Mouse (Mus musculus) megakaryocyte, embryonic 14.5 days (primary cell): ENCODE data around the gene Tmem107. TPM values are rescaled to one million over a fixed set of nuclear protein-coding genes. Genes with fewer than 3 reads are reported as not detected.

Experiments used
- H3K27me3 ChIP-seq: replicated peaks from 2 replicates; pipeline ENCODE3; 2012; ENCODE audit warnings: inconsistent platforms
- H3K36me3 ChIP-seq: replicated peaks from 2 replicates; pipeline ENCODE3; 2012; ENCODE audit warnings: low read length, inconsistent platforms, mixed read lengths
- H3K4me1 ChIP-seq: 2 replicates; pipeline ENCODE4 v1.6.1; 2012; ENCODE audit warnings: inconsistent platforms
- H3K4me3 ChIP-seq: replicated peaks from 2 replicates; pipeline ENCODE3; 2012; ENCODE audit warnings: moderate library complexity, mild to moderate bottlenecking, inconsistent platforms
- H3K9me3 ChIP-seq: 2 replicates; pipeline ENCODE4 v1.6.1; 2012; ENCODE audit warnings: inconsistent platforms
- FLI1 ChIP-seq: IDR thresholded peaks from 2 replicates; pipeline ENCODE4 v1.6.1; 2012; ENCODE audit warnings: low read length, inconsistent platforms, mixed read lengths
- GATA1 ChIP-seq: IDR thresholded peaks from 3 replicates; pipeline ENCODE4 v1.6.1; 2012; ENCODE audit warnings: mixed read lengths, low read length, inconsistent platforms, borderline replicate concordance
- polyA plus RNA-seq: library from polyadenylated mRNA; stranded (reverse); fragments of >175 nt; gene quantifications from 2 replicates; pipeline ENCODE4 v1.2.3, GENCODE M21; 2012; ENCODE audit warnings: low replicate concordance; ENCODE audit not compliant: insufficient read depth

Tmem107 gene
- polyA plus RNA-seq, 1 experiment, result 40.2 TPM

DNA sequence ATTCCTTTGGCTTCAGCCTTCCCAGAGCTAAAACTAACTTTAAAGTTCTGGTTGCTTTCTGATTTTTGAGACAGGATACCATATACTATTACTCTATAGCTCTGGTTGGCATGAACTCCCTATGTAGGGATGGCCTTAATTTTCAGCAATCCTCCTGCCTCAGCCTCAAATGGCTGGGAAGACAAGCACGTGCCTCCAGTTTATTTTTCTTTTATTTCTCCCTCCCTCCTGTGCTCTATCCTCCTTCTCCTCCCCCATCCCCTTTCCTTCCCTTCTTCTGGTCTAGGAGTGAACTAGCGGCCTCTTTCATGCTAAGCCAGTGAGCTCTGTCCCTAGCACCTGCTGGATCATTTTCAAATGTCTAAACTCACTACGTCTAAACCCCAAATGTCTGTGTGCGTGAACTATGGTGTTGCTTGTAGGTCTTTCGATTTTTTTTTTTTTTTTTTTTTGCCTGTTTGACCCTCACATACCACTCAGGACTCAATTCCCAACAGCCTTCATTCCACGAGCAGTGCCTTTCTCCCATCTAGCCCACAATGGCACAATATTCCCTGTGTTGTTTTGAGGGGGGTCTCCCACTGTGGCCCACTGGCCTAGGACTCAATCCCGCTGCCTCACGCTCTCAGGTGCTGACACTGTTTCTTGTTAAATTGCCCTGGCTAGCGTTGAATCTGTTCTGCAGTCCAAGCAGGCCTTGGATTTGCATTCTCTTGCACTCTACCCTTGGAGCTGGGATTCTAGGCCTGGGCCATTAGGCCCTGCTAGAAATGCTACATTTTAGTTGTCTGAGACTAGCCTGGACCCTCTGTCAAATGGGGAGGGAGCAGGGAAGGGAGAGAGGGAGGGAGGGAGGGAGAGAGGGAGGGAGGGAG lies 6.1 kb upstream of the Tmem107 start:
- Histone ChIP-seq H3K27me3 (no peaks in the 10 kb centered on the region), H3K4me1 (peaks cover 51% of the 10 kb centered on the region), H3K9me3 (no peaks in the 10 kb centered on the region), H3K4me3 (peak overlapping the region; percentile 93), H3K36me3 (no peaks in the 10 kb centered on the region)
- no peak for TF ChIP-seq GATA1

DNA sequence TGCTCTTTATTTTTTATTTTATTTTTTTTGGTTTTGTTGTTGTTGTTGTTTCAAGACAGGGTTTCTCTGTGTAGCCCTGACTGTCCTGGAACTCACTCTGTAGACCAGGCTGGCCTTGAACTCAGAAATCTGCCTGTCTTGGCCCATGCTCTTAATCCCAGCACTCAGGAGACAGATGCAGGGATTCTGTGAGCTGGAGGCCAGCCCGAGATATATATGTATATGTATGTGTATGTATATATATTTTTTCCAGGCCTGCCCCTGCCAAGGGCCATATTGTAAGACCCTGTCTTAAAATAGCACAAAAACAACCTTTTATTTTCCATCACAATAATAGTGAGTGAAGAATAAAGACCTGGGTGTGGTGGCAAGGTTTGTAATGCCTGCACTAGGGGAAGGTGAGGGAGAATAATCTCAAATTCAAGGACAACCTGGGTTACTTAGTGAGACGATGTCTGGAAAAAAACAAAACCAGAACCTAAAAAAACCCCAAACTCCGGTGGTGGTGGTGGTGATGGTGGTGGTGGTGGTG lies 5.1 kb upstream of the Tmem107 start:
- no peaks in the 10 kb centered on the region for H3K36me3 ChIP-seq
- no peaks in the 10 kb centered on the region for H3K27me3 ChIP-seq
- peaks cover 60% of the 10 kb centered on the region for H3K4me1 ChIP-seq
- no peaks in the 10 kb centered on the region for H3K9me3 ChIP-seq
- peak overlapping the region; percentile 33 for H3K4me3 ChIP-seq
- TF ChIP-seq GATA1 (no peak), FLI1 (no peak)

DNA sequence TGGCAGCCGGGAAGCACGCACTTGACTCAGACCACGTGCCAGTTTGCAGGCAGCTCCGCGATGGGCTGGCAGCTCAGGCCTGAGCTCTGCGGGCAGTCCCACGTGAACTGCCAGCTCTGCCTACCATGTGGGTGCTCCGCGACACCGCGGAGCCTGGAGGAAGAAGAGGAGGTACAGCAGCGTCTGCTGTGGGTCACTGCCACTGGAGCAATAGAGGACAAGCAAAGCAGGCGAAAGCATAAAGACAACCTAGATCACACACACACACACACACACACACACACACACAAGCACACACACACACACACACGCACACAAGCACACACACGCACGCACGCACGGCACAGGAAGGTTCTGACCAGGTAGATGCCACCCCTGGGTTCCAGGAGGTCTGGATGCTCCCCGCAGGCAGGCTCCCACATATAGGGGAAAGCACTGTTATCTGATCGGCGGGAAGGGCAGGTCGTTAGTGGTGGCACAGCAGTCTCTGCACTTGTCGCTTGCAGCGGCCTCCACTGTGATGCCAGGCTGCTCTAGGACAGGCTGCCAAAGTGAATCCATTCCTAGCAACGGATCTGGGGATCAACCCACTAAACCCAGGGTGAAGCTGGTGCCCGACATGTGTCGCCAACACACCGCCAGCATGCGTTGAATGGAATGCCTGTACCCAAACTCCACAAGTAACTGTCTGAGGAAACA lies 4.3 kb upstream of the Tmem107 start:
- Histone ChIP-seq H3K9me3 (no peaks in the 10 kb centered on the region), H3K4me3 (peak overlapping the region; percentile 90), H3K27me3 (no peaks in the 10 kb centered on the region), H3K36me3 (no peaks in the 10 kb centered on the region), H3K4me1 (peaks cover 59% of the 10 kb centered on the region)
- TF ChIP-seq GATA1 (0 out of 3 replicates have a peak, but pooled peaks have one; percentile 54), FLI1 (no peak)

DNA sequence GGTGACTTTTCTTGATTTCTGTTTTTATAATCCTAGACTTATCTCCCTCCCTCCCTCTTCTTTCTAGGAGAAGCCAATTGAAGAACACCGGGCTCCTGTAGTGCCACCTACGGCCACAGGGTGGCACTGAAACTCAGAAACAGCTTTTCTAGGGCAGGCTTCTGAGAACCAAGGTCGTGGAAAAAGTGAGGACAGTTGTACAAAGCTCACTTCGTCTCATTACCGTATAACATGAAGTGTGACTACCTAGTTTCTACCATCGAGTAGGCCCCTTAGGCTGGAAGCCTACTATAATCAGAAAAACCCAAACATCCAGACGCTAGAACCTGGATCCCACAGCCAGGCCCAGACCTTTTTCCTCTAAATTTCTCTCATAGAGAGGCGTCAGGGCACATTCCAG lies 3.6 kb upstream of the Tmem107 start:
- no peaks in the 10 kb centered on the region for H3K36me3 ChIP-seq
- peak overlapping the region; percentile 28 for H3K4me3 ChIP-seq
- TF ChIP-seq GATA1, result no peak
- TF ChIP-seq FLI1, result no peak
- no peaks in the 10 kb centered on the region for H3K27me3 ChIP-seq
- no peaks in the 10 kb centered on the region for H3K9me3 ChIP-seq
- peaks cover 59% of the 10 kb centered on the region for H3K4me1 ChIP-seq

DNA sequence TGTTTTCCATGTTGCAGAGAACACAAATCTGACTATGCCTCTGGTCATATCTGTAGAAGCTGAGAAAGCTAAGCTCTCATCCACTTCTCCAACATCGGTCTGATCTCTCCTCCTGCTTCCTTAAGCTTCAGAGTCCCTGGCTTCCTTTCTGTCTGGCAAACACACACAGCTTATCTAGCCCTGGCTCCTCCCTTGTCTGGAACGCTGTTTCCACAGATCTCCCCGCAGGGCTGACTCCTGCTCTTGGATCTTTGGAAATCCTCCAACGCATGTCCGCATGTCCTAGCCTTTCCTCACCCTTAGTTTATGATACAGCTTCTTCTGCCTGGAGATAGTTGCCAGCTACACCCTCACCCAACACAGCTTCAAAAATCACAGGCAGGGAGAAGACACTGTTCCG lies 3.0 kb upstream of the Tmem107 start:
- no peak overlapping the region for H3K4me3 ChIP-seq
- peaks cover 66% of the 10 kb centered on the region for H3K4me1 ChIP-seq
- H3K36me3 ChIP-seq, result no peaks in the 10 kb centered on the region
- H3K9me3 ChIP-seq, result no peaks in the 10 kb centered on the region
- no peaks in the 10 kb centered on the region for H3K27me3 ChIP-seq
- TF ChIP-seq FLI1 (no peak), GATA1 (no peak)

DNA sequence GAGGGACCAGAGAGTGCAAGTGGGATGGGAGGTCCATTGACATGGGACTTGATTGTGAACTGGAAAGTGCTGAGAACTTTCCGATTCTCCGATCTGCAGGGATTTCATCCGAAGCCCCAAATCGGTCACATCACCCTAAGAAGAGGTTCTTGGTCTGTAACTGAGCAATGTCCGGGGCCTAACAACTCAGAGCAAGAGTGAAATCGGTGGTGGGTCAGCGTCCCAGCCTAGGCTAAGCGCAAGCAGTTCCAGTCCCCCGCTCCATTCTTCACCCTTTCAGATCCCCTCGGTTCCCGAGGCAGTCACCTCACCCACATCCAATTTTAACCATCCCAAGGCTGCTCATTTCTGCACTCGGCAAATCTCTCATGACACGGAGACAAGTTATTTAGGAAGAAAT lies 513 bp upstream of the Tmem107 start:
- no peaks in the 10 kb centered on the region for H3K27me3 ChIP-seq
- peaks cover 75% of the 10 kb centered on the region for H3K4me1 ChIP-seq
- H3K36me3 ChIP-seq, result no peaks in the 10 kb centered on the region
- no peaks in the 10 kb centered on the region for H3K9me3 ChIP-seq
- peak overlapping the region; percentile 98 for H3K4me3 ChIP-seq
- TF ChIP-seq GATA1, result no peak
- TF ChIP-seq FLI1, result no peak

DNA sequence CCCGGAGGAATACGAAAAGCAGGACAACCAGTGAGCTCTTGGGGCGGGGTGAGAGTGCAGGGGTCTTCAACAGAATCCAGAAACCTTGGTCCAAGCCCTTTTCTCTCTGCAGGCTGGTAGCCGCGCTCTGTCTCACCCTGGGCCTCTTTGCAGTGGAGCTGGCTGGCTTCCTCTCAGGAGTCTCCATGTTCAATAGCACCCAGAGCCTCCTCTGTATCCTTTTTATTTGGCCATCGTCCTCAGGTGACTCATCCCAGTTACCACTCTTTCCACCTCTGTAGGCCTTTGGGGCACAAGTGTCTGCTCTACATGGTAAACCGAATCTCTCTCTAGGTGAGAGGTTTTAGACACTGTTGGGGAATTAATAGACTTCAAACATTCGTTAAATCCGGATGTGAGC lies 656 bp downstream of the Tmem107 start:
- Histone ChIP-seq H3K27me3 (no peaks in the 10 kb centered on the region), H3K9me3 (no peaks in the 10 kb centered on the region), H3K4me1 (peaks cover 74% of the 10 kb centered on the region), H3K4me3 (peak overlapping the region; percentile 98), H3K36me3 (no peaks in the 10 kb centered on the region)
- TF ChIP-seq GATA1, result no peak
- no peak for TF ChIP-seq FLI1

DNA sequence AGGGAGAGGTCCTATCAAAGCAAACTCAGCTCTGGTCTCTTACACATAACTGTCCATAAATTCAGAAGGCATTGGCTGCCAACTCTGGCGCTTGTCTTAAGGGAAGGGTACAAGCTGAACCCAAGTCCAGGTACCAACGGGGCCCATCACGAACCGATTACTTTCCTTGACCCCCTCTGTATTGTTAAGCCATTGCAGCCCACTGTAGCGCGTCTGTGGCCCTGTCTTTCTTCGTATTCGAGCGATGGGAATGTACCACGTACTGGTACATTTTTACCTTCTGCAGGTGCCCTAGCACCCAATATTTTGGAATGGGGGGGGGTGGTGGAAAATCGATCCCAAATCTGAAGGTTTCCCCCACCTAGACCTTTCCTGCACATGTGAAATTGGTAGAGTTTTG lies 1.6 kb downstream of the Tmem107 start:
- TF ChIP-seq GATA1 (no peak), FLI1 (no peak)
- H3K9me3 ChIP-seq, result no peaks in the 10 kb centered on the region
- H3K4me3 ChIP-seq, result peak overlapping the region; percentile 88
- peaks cover 73% of the 10 kb centered on the region for H3K4me1 ChIP-seq
- H3K36me3 ChIP-seq, result no peaks in the 10 kb centered on the region
- H3K27me3 ChIP-seq, result no peaks in the 10 kb centered on the region

DNA sequence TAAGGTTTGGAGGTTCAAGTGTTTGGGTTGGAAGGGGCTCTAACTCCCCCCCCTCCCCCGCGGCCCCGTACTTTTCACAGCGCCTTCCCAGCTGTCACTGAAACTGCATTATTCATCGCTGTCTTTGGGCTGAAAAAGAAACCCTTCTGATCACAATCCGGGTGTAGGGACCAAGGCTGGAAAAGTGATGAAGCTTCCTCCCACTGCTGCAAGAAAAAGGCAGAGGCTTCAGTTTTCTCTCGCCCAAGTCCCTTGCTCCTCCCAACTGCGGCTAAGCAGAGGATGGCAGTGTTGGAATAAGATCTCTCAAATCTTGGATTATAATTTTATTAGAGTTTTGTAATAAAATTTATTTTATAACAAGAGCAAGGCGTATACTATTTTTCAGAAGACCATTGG lies 2.1 kb downstream of the Tmem107 start:
- H3K4me1 ChIP-seq, result peaks cover 73% of the 10 kb centered on the region
- TF ChIP-seq FLI1 (no peak), GATA1 (no peak)
- peak overlapping the region; percentile 88 for H3K4me3 ChIP-seq
- H3K9me3 ChIP-seq, result no peaks in the 10 kb centered on the region
- no peaks in the 10 kb centered on the region for H3K27me3 ChIP-seq
- no peaks in the 10 kb centered on the region for H3K36me3 ChIP-seq
